ENCODE assay signal across 25 mouse cellular contexts in the genomic region with DNA sequence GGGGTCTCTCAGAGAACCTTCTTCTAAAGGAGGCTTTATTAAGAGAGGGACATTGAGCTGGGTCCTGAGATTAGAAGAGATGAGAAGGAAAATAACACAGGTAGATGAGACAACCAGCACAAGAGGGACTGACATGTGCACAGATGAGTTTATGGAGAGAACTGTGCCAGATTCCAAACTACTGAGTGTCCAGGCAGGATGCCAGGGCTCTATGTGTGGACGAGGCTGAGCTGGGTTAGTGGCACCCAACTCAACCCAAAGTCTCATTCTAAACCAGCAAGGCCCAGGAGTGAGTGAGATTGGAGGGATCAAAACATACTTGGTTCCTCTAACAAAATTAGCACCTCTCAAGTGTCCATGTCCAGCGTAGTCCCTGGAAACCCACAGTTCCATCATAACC. TPM values are rescaled to one million over a fixed set of nuclear protein-coding genes. Genes with fewer than 3 reads are reported as not detected.
A peak's percentile ranks its signal among the peaks of the same experiment; 100 is the strongest.
DNase-seq lines count a peak whose midpoint lies in the region; TF ChIP-seq lines count a peak whose summit lies in the region.
"Had no signal": no experiment of that assay in that cellular context is flagged by ENCODE, and none has a peak within 500 bp of the region (broad histone marks: within the 10 kb centered on the region; RNA-seq: fewer than 3 reads in every experiment).

No protein-coding gene starts in this region.

- H3K27ac ChIP-seq in midbrain, embryonic 10.5 days (replicated peaks) = no peak overlapping the region
- H3K27ac ChIP-seq: forebrain, embryonic 10.5 days; gastrocnemius, adult 2 months; hindbrain, embryonic 12.5 days; hindbrain, embryonic 15.5 days had no signal

- no peak for TF ChIP-seq CTCF in lung, adult 2 months (IDR thresholded peaks at IDR 0.05; ENCODE audit: insufficient read depth, low read length)

- no peak overlapping the region for H3K4me3 ChIP-seq in lung, adult 2 months (replicated peaks; ENCODE audit: extremely low read depth, low read depth, low read length)
- no peak overlapping the region for H3K4me3 ChIP-seq in midbrain, embryonic 10.5 days
- H3K4me3 ChIP-seq: forebrain, embryonic 10.5 days; gastrocnemius, adult 2 months; hindbrain, embryonic 12.5 days; hindbrain, embryonic 15.5 days had no signal

- no peak for TF ChIP-seq POLR2A in lung, adult 2 months (IDR thresholded peaks at IDR 0.05; ENCODE audit: borderline replicate concordance, extremely low read depth, low read depth, low read length)

- no peaks in the 10 kb centered on the region for H3K36me3 ChIP-seq in midbrain, embryonic 10.5 days
- H3K36me3 ChIP-seq: forebrain, embryonic 10.5 days; hindbrain, embryonic 12.5 days; hindbrain, embryonic 15.5 days had no signal

- H3K4me1 ChIP-seq in lung, adult 2 months (ENCODE audit: control insufficient read depth, insufficient read depth, low read length) = no peaks in the 10 kb centered on the region
- H3K4me1 ChIP-seq in midbrain, embryonic 10.5 days = peaks cover 15% of the 10 kb centered on the region

- peak; percentile 11 to 36 for DNase-seq in adrenal gland, adult (ENCODE audit: inconsistent age in 2 of 2, low spot score in 1 of 2)
- no peak for DNase-seq in adrenal gland, postnatal 4 days (ENCODE audit: low spot score in 2 of 2)
- DNase-seq in lung, postnatal 10 days = peak; percentile 46
- DNase-seq in lung, adult 2 months = no peak
- DNase-seq in 3134 (ENCODE audit: extremely low read depth, insufficient read length, low spot score) (peak; percentile 8), NIH3T3 (ENCODE audit: low read depth) (peak; percentile 47)
- no peak for DNase-seq in midbrain, embryonic 10.5 days (ENCODE audit: low spot score)
- DNase-seq in kidney, postnatal 4 days = no peak
- DNase-seq: cerebellum, adult 11-12 months; cerebellum, adult 8-10 months; cerebellum, postnatal 10 days; cerebellum, postnatal 36 days; forebrain, postnatal 0 days; gastrocnemius, adult 2 months; gastrocnemius, postnatal 14 days; heart, adult 11 months had no signal

- H3K9me3 ChIP-seq in midbrain, embryonic 10.5 days (replicated peaks) = no peaks in the 10 kb centered on the region
- H3K9me3 ChIP-seq: forebrain, embryonic 10.5 days; hindbrain, embryonic 12.5 days; hindbrain, embryonic 15.5 days had no signal

- WGBS in lung, adult 2 months = 51% methylated on average over 2 of the region's 2 CpGs
- 87% methylated on average over 2 of the region's 2 CpGs for WGBS in midbrain, embryonic 10.5 days

- H3K27me3 ChIP-seq in midbrain, embryonic 10.5 days (ENCODE audit: low read depth, poor library complexity, severe bottlenecking) = no peaks in the 10 kb centered on the region
- H3K27me3 ChIP-seq: hindbrain, embryonic 15.5 days; Patski had no signal

RNA-seq across cellular contexts. Expression of gene Grik4, which starts 31.1 kb away (rescaled TPM):
- total RNA-seq in adrenal gland, postnatal 4 days (2021) = 1 to 10 TPM; 2.2 to 2.4 TPM
- polyA plus RNA-seq in lung, adult 2 months (2012; rRNA removed) = 0.31 and 0.93 TPM in 2 replicates
- polyA plus RNA-seq in midbrain, embryonic 10.5 days (2016; fragmentation: Nextera tagmentation; extraction: Ambion mirVana) = 1.7 and 3.0 TPM in 2 replicates
- total RNA-seq: heart, adult 8-10 months; hematopoietic stem cell, adult 5-6 weeks; MEL had no signal
- polyA plus RNA-seq: C2C12; CD4-positive, CD25-positive, alpha-beta regulatory T cell, adult 4 months had no signal

Comparison
In these comparisons a context has a peak if more than half of its experiments do, and no peak if none do; other contexts are left out.
1. DNase-seq: peak in adrenal gland, adult (2 of 2), lung, postnatal 10 days (single experiment), 3134 (single experiment) and NIH3T3 (single experiment); none in adrenal gland, postnatal 4 days (0 of 2), lung, adult 2 months (single experiment), midbrain, embryonic 10.5 days (single experiment) and kidney, postnatal 4 days (0 of 2).